Mouse (Mus musculus) small intestine, adult 2 months (tissue): Measurements from ENCODE around the gene Etv3.
"Not testable (repeated sequence)": the region's sequence is repeated elsewhere in the genome, so short reads cannot be mapped to it uniquely, and the experiment has no call there.

Experiments used
- CTCF ChIP-seq: fragments of 200-500 bp; IDR thresholded peaks from 2 replicates; pipeline ENCODE4 v1.5.1; 2012; ENCODE audit warnings: low read depth, mild to moderate bottlenecking, control low read depth, inconsistent platforms, low read length, moderate library complexity, mixed read lengths; ENCODE audit not compliant: insufficient replicate concordance, insufficient read length; ENCODE audit errors: extremely low read depth
- POLR2A ChIP-seq: fragments of 200-500 bp; IDR thresholded peaks from 2 replicates; pipeline ENCODE4 v1.6.1; 2012; ENCODE audit warnings: low read depth, mild to moderate bottlenecking, control low read depth, inconsistent platforms, low read length, moderate library complexity

DNA sequence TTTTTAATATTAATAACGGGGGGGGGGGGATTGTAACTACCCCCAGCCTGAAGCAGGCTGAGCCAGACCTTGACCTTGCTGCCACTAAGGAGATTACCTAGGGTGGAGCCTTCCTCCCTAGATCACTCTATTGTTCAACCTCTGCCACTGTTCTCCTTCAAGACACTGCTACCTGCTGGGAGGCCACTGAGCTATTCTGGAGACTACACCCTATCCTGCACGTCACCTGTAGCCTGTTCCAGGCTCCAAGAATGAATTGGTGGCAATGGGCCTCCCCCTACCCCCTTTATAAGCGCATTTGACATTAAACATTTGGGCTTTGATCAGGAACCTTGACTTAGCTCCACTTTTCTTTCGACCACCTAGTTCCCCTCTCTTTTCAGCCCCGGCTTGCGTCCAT lies 46.6 kb upstream of the Etv3 start:
- TF ChIP-seq POLR2A, CTCF: not testable (repeated sequence)
